Mouse (Mus musculus) megakaryocyte progenitor cell, adult 5-6 weeks (primary cell): ENCODE measurements around the gene Plekha7. TPM values are rescaled to one million over a fixed set of nuclear protein-coding genes. Genes with fewer than 3 reads are reported as not detected.

Experiments used
- ATAC-seq: replicated peaks from 2 replicates; pipeline ENCODE4 v1.8.0; 2016; ENCODE audit warnings: mild to moderate bottlenecking, moderate TSS enrichment, inconsistent platforms; ENCODE audit not compliant: poor library complexity
- total RNA-seq, 2 experiments: library from RNA; stranded (forward) in 1 of 2; stranded (reverse) in 1 of 2; fragments of 157-497, 149-512 nt in 1 of 2; fragments of 200-1000 nt in 1 of 2; gene quantifications; 2 replicates each; pipeline versions ENCODE4 v1.2.3 to v1.2.4; 2015 to 2017

Plekha7 gene
- total RNA-seq, 2 experiments from 2014 or later: 0.42 to 0.62 TPM

DNA sequence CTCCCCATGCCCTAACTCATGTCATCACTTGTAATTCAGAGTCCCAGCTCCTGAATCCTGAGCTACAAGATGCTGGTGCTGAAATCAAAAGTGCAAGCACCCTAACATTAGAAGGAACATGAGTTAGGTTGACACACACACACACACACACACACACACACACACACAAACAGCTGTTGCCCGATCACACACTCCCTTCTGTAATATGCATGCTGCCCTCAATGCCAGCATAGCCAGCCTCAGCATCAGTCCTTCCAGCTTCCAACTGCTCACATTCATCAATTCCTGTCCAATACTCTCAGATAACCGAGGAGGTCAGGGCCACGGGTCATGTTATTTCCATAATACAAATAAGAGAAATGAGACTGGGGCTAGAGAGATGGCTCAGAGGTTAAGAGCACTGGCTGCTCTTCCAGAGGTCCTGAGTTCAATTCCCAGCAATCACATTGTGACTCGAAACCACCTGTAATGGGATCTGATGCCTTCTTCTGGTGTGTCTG is 116.0 kb downstream of the Plekha7 start:
- no peak for ATAC-seq

DNA sequence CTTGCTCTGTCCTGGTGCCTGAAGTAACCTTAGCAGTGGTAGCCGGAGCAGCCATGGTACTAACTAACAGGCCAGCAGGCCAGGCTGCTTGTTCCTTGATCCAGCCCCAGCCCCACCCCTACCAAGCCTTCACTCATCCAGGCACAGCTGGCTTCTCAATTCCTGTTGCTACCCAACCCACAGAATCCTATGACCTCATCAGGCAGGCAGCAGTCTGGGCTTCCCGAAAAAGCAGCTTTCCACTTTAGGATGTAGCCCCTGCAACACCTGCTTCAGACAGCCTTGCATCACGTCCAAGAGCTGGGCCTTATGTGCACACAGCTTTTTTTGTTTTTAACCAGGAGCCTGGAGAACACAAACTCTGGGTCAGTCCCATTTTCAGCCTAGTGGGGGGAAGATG is 117.0 kb downstream of the Plekha7 start:
- no peak for ATAC-seq

DNA sequence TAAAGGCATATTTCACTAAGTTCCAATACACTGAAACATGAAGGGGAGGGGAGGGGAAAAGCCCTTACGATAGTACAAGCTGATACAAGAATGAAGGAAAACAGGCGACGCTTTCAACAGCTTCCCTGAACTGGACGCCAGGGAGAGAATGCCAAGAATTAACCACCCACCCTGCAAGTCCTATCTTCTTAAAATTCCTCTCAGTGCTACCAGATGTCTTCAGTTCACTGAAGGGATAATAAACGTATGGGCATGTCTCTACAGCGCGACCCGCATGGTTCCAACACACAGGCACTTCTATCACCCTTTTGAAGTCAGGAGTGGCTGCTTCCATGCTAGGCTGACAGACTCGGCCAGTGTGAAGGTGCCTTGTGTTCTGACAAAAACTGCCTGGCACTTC is 118.5 kb downstream of the Plekha7 start:
- ATAC-seq: no peak

DNA sequence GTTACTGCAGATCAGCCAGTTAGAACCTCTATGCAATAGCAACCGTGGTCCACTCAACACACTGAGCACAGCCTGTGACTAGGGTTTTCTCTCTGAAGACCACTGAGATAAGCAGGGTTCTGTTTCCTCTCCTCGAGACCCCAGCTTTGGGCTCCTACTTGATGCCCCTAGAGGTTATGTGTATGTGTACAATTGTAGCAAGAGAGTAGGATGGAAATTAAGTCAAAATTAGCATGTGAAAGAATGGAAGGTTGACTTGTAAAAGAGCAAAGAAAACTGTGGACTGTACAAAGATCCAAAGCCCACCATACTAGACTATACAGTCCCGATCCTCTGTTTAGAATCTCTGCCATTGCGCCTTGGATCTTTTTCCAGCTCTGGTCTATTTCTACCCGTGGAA is 119.8 kb downstream of the Plekha7 start:
- ATAC-seq: no peak

DNA sequence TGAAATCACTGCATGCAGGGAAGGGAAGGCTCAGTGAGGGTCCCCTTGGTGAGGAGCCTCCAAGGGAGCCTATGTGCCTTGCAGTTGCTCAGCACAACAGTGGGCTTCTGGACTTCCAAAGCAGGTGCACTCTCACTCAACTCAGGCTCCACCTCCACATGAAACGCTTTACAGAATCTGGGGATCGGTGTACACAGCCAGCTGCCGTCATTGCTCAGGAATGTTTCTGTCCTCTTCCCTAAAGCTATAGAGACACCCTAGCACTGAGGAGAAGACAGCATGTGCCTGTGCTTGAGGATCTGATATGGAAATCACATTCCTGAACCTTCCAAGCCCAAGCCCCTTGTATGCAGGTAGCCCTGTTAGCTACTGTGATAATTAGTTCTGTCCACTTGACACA is 120.7 kb downstream of the Plekha7 start:
- ATAC-seq: no peak

DNA sequence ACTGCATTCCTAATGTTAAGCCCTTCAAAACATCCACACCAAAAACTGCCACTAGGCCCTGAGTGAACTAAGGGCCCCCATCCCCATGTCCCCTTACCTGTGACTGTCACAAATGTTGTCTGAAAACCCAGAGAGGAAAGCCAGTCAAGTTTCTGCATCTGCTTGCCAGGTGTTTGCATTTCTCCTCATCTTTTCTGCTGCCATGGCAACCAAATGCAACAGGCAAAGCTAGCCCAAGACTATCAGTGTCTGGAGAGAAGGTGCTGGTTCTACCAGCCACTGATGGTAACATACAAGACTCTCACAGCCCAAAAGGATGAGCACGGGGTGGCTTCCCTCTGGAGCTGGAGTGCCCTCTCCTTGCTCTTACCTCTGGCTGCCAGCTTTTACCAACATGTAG is 121.3 kb downstream of the Plekha7 start:
- ATAC-seq: no peak

DNA sequence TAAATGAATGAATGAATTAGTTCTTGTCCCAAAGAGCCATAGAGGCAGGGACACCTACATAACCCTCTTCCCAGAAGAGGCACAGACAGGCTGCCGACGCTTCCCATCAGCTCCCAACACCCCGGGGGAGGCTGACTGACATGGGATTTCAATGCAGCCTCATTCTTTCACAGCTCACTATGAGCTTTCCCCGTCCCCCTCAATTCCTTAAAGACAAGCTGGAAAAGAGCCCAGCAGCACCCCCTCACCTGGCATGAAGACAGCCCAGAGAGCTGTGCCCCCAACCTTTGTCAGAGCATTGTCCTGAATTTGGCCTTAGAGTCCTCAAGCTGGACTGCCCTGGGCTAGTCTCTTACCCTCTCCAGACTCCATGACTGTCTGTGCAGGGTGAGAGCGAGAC is 122.0 kb downstream of the Plekha7 start:
- ATAC-seq: no peak

DNA sequence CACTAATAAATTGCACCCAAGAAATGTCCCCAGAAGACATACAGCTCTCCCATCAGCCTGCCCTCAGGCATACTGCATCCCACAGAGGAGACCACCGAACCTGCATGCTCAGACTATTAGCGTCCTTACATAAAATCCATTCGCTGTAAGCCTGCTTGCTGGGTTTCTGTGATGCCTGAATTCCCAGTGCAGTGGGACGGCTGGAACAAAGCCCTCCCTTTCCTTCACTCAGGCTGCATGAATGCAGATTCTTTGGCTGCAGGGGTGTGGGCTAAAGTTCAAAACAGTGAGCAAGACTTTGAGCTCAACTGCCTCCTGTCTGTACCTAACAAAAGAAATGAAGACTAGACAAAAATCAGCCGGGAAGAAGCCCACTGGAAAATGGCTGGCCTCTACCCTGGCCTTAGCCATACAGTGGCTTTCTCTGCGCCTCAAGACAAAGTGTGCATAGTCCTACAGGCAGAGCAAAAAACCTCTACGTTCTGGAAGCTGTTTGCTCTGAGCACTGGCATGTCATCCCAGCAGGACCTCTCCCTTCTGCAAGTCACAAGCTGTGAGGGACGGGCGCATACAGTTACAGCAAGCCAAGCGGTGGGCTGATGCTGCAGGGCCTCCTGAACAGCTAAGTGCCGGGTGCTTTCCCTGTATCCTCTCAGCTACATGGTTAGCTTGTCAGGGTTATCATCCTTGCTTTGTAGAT is 123.7 kb downstream of the Plekha7 start:
- no peak for ATAC-seq

DNA sequence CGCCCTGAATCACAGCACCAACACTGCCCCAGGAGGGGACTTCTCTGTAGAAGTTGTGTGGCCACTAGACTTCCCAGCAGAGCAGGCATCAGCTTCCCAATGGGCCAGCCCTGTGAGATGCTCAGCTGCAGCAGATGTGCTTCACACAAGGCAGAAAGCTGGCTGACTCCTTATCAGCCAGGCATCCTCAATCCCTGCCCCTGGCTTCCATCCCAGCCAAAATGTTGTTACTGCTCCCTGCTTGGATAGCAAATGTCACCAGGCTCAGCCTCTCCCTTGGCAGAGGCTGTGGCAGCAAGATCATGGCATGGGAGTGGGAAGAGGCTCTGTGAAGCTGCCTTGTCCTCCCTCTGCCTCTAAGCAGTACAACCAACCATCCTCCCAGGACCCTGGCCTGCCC is 125.7 kb downstream of the Plekha7 start:
- ATAC-seq: no peak

DNA sequence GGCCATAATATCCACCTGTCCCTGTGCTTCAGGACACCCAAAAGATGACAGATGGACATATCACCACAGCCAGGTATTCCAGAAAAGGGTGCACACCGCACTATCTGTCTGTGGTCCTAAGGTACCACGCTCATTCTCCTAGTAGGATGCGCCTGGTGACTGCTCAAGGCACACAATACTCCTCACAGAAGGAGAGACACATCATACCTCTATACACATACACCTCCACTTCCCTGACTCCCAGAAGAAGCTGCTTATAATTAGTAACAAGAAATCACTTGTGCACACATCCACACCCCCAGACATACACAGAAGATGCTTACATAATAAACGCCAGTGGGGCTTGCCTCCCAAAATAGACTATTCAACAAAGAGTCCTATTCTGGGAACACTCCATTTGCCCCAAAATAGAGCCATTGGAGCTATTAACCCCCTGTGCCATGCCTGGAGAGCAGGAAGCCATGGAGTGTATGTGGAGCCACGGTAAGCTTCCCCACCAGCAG is 126.7 kb downstream of the Plekha7 start:
- no peak for ATAC-seq

DNA sequence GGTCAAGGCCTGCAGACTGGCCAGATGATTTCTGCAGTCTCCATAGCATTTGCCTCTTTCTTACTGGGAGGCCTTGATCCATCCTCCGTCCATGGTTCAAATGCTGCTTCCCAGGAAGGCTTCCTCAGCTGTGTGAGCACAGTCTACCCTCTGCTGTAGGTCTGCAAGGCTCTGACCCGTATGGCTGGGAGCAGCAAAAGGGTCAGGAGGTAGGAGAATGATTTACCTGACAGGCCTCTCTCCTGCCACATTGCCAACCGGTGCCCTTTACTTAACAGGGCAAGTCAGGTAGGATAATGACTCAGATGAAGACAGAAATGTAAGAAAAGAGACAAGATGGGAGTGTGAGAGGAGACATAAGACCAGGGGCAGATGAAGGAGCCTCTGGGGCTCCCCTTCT is 129.3 kb downstream of the Plekha7 start:
- no peak for ATAC-seq

DNA sequence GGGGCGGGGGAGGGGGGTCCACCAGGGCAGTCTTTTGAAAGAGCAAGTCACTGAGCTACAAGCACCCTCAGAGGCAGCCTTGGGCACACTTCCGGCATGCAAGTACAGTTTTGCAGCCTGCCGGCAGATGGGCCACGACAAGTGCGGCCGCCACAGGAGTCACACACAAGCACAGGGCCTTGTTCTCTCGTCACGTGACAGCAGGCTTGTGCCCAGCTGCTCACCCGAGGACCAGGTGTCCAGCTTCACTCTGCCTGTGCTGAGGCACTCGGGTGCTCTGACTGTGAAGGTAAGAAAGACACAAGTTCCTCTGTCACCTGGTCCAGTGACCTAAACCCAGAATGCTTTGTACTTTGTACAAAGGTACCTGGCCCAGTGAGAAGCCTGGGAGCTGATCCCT is 135.4 kb downstream of the Plekha7 start:
- ATAC-seq: no peak

DNA sequence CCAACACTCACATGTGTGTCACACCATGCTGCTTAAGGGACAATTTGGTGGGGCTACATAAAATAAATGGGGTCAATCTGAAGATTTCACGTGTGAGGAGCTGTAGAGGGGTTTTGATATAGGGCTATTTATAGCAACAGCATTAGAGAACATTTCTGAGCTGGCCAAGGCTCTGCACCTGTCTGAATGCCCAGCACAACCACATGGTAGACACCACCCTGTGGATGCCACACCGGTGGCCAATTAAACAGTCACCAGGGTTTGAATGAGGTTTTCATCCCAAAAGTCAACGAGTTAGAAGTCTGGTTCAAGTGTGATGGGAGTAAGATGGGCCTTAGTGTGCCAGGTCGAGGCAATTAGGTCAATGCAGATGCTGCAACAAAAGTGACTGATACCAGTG is 138.8 kb downstream of the Plekha7 start:
- no peak for ATAC-seq

DNA sequence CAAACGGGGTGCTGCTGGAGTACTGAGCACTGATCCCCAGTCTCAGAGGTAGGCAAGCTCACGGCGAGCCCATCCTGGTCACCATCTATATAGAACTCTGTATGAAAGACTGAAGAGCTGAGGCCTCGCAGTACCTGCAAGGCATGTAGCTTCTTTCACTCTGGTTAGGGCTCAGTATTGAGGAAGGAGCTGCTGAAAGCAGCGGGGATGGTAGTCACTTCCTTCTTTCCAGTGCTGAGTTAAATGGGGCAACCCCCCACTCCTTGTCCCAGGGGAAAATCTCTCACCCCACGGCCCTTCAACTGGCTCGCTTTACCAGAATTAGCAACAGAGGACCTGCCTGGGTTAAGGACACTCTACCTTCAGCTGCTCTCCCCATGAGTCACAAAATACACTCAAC is 140.0 kb downstream of the Plekha7 start:
- peak; percentile 79 for ATAC-seq

DNA sequence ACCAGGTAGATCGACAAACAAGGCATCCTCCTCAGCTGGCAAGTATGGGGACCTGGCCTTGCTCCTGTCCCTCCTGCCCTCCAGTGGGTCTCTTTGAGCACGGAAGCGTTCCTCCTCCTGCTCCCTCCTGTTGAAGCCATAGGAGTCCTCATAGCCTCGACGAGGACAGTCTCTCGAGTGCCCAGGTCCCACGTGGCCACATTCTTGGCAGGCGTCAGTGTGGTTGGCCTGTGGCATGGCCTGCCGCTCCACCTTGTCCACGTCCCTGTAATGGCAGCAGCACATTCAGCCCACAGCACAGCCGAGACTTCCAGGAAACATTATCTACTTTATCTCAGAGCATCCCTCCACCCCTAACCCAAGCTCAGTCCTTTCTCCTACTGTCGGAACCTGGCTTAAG is 143.9 kb downstream of the Plekha7 start:
- ATAC-seq: no peak

DNA sequence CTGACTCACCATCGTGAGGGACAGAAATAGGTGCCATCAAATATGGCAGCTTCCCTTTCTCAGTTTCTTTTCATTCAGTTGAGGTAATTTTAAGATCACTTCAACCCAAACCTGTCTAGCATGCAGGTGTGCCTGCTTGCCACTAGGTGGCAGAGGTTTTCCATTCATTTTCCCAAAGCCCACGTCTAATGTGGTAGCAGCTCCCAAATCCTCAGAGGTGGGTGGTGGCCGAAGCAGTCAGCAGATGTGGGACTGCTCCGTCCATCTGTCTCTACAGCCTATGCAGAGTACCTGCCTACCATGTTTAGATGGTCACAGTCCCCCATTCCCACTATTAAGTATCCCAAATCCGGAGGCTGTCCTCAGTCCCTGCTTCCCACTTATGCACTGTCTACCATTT is 146.6 kb downstream of the Plekha7 start:
- ATAC-seq: peak; percentile 83

DNA sequence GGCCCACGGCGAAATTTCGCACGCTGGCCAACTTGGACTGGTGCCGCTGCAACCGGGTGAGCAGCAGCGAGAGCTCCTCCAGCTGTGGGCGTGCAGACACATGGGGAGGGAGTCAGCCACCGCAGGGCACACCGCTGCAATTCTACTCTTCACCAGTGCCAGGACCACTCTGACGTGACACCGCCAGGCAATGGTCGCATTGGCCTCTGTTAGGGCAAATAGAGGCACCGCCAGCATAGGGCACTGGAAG is 151.4 kb downstream of the Plekha7 start:
- ATAC-seq: no peak

DNA sequence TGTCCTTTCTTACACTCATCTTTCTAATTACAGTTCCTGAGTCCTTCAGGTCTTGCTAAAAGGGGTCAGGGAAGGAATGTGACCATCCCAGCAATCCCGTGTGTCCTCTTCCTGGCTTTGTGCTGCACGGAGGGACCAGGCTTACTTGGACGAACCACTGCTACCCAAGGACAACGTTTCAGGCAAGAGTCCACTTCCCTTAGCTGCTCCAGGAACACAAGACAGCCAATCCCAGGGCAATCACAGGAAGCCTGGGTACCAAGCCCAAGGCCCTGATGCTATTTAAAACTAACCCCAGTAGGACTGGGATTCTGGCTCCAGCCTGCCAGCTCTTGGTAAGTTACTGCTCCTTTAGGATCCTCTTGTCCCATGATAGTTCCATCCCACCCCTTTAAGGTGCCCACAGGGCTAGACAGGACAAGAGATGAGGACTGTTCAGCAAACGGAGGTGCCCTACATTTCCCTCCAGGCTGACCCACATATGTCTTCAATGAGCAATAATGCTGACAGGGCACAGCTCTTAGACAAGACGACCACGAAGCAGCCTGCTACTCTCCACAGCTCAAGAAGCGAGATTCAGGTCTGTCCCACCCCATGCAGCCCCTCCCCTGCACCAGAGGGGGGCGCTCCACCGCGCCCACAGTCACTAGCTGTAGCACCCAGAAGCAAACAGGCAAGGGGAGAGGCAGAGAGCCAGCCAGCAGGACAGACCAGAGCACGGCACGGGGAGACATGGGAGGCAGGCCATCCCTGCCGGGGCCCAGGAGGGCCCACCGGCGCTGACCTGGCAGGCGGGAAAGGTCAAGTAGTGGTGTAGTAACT is 151.9 kb downstream of the Plekha7 start:
- ATAC-seq: no peak

DNA sequence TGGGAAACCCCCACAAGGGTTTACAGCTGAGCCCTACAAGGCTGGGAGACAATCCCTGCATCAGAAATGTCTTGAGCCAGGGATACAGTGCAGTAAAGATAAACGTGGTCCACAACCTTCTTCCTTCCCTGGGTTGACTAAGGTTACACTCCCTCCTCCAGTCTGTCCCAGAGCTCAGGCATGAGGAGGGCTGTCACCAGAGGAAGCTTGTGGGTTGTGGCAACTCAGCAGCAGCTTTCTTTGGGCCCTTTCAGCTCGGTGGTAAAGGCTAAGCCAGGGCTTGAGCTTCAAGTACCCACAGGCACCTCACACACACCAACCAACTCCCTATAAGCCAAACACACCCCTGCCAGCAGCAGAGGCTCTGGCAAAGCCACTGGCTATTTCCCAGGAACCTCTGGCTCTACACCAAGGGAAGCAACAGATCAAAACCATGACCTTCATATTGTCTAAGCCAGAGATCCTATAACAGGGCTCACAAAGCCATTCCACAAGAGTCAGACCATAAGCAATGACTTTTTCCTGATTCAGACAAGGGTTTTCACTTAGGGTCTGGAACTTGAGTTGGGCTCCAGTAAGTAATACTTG is 154.3 kb downstream of the Plekha7 start:
- ATAC-seq: peak; percentile 35; the same call in 1 of the 2 replicates

DNA sequence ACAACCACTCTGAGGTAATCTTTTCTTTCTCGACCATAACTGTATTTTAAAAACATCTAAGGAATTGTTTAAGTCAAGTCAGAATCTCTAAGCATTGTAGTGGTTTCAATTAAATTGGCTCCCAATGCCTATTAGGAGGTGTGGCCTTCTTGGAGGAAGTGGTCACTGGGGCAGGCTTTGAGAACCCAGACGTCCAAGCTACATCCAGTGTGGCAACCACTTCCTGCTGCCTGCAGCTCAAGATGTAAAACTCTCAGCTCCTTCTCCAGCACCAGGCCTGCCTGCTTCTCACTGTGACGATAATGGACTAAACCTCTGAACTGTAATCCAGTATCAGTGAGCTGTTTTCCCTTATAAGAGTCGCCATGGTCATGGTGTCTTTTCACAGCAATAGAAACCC is 158.6 kb downstream of the Plekha7 start:
- ATAC-seq: peak; percentile 92

DNA sequence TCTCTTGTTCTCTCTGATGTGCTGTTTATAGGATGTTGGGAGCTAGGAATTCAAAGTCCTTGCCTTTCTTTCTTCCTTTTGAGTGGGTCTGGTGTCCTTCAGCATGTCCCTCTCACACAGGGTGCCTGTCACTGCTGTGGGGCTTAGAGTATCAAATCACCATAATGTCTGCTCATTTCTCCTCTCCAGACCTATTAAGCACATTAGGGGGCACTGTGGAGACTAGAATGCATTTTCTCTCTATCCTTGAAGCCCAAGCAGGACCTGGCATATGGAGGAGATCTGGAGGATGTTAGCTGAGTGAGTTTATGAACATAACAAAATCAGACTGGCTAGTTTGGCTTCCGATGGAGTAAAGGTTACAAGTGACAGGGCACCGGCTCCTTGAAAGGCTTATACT is 161.1 kb downstream of the Plekha7 start:
- ATAC-seq: no peak

DNA sequence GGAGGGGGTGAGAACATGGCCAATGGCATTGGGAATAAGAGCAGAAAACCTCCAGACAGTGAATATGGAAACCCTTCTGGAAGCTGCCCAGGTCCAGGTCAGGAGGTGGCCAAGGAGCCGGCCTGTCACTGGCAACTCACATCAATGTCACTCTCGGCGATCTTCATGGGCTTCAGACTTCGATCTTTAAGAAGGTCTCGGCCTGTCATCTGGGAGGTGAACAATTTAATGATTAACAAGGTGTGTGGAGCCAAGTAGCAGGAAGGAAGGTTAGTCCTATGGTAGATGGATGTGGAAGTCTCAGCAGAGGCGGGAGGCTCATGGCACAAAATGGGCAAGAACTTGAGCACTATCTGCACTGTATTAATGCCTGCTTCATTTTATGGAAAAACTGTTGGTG is 163.1 kb downstream of the Plekha7 start:
- no peak for ATAC-seq
